Mouse (Mus musculus): ENCODE results near the gene Plek2. TPM values are rescaled to one million over a fixed set of nuclear protein-coding genes. Genes with fewer than 3 reads are reported as not detected.

Plek2 gene
- polyA plus RNA-seq, 1 experiment from 2014 or later: 42.6 TPM

- 8% methylated on average over 9 of the region's 11 CpGs for WGBS
- Histone ChIP-seq H3K9me3 (ENCODE audit: control insufficient read depth, low read length) (no peaks in the 10 kb centered on the region), H3K4me2 (replicated peaks; ENCODE audit: low read depth) (peak overlapping the region; percentile 32; the same call in 1 of the 2 replicates), H3K4me3 (ENCODE audit: low read depth, low read length) (no peak overlapping the region), H3K27me3 (ENCODE audit: control insufficient read depth, insufficient read depth, low read length) (no peaks in the 10 kb centered on the region), H3K9ac (ENCODE audit: low read length) (no peak overlapping the region), H3K27ac (replicated peaks) (no peak overlapping the region), H3K36me3 (ENCODE audit: control insufficient read depth, insufficient read depth, low read length) (no peaks in the 10 kb centered on the region), H3K4me1 (replicated peaks; ENCODE audit: control insufficient read depth, insufficient read depth) (no peaks in the 10 kb centered on the region)
- DNase-seq (ENCODE audit: low spot score): peak; percentile 88
- peak; percentile 40; the same call in 1 of the 2 replicates for ATAC-seq (ENCODE audit: low FRiP score, low TSS enrichment)
- TF ChIP-seq CTCF (IDR thresholded peaks at IDR 0.05; ENCODE audit: low read depth) (peak; percentile 90), EP300 (optimal IDR thresholded peaks at IDR 0.05) (no peak)
Observed at GRCm38 (mm10) chr12:78918227-78919078, 11.7 kb upstream of the Plek2 start.

GRCm38 (mm10) chr12:78916278-78916677 lies 9.5 kb upstream of the Plek2 start:
- no peak for ATAC-seq (ENCODE audit: low FRiP score, low TSS enrichment)
- WGBS: 74% methylated on average over 3 of the region's 3 CpGs
- H3K36me3 ChIP-seq (ENCODE audit: control insufficient read depth, insufficient read depth, low read length): no peaks in the 10 kb centered on the region
- H3K9me3 ChIP-seq (ENCODE audit: control insufficient read depth, low read length): no peaks in the 10 kb centered on the region
- no peak overlapping the region for H3K4me2 ChIP-seq (replicated peaks; ENCODE audit: low read depth)
- no peaks in the 10 kb centered on the region for H3K4me1 ChIP-seq (replicated peaks; ENCODE audit: control insufficient read depth, insufficient read depth)
- H3K4me3 ChIP-seq (ENCODE audit: low read depth, low read length): no peak overlapping the region
- no peaks in the 10 kb centered on the region for H3K27me3 ChIP-seq (ENCODE audit: control insufficient read depth, insufficient read depth, low read length)
- H3K9ac ChIP-seq (ENCODE audit: low read length): no peak overlapping the region
- DNase-seq (ENCODE audit: low spot score): no peak
- no peak for TF ChIP-seq EP300 (optimal IDR thresholded peaks at IDR 0.05)
- peak; percentile 53 for TF ChIP-seq CTCF (IDR thresholded peaks at IDR 0.05; ENCODE audit: low read depth)
- H3K27ac ChIP-seq (replicated peaks): no peak overlapping the region

GRCm38 (mm10) chr12:78915561-78915960 lies 8.8 kb upstream of the Plek2 start:
- Histone ChIP-seq H3K36me3 (ENCODE audit: control insufficient read depth, insufficient read depth, low read length) (no peaks in the 10 kb centered on the region), H3K4me1 (replicated peaks; ENCODE audit: control insufficient read depth, insufficient read depth) (no peaks in the 10 kb centered on the region), H3K4me3 (ENCODE audit: low read depth, low read length) (no peak overlapping the region), H3K9ac (ENCODE audit: low read length) (no peak overlapping the region), H3K4me2 (replicated peaks; ENCODE audit: low read depth) (no peak overlapping the region), H3K27ac (replicated peaks) (no peak overlapping the region), H3K9me3 (ENCODE audit: control insufficient read depth, low read length) (no peaks in the 10 kb centered on the region), H3K27me3 (ENCODE audit: control insufficient read depth, insufficient read depth, low read length) (no peaks in the 10 kb centered on the region)
- TF ChIP-seq CTCF (IDR thresholded peaks at IDR 0.05; ENCODE audit: low read depth) (no peak), EP300 (optimal IDR thresholded peaks at IDR 0.05) (no peak)
- no peak for ATAC-seq (ENCODE audit: low FRiP score, low TSS enrichment)
- 71% methylated on average over 3 of the region's 3 CpGs for WGBS
- no peak for DNase-seq (ENCODE audit: low spot score)

- Histone ChIP-seq H3K4me1 (replicated peaks; ENCODE audit: control insufficient read depth, insufficient read depth) (no peaks in the 10 kb centered on the region), H3K4me2 (replicated peaks; ENCODE audit: low read depth) (no peak overlapping the region), H3K27ac (replicated peaks) (no peak overlapping the region), H3K36me3 (ENCODE audit: control insufficient read depth, insufficient read depth, low read length) (no peaks in the 10 kb centered on the region), H3K9me3 (ENCODE audit: control insufficient read depth, low read length) (no peaks in the 10 kb centered on the region), H3K4me3 (ENCODE audit: low read depth, low read length) (no peak overlapping the region), H3K9ac (ENCODE audit: low read length) (no peak overlapping the region), H3K27me3 (ENCODE audit: control insufficient read depth, insufficient read depth, low read length) (no peaks in the 10 kb centered on the region)
- no peak for TF ChIP-seq EP300 (optimal IDR thresholded peaks at IDR 0.05)
- TF ChIP-seq CTCF (IDR thresholded peaks at IDR 0.05; ENCODE audit: low read depth): no peak
- ATAC-seq (ENCODE audit: low FRiP score, low TSS enrichment) (peak; percentile 10; the same call in 1 of the 2 replicates), DNase-seq (ENCODE audit: low spot score) (peak; percentile 29)
- 67% methylated on average over 4 of the region's 4 CpGs for whole genome bisulfite sequencing
Observed at GRCm38 (mm10) chr12:78914458-78914857, 7.7 kb upstream of the Plek2 start.

- DNase-seq (ENCODE audit: low spot score): peak; percentile 82
- TF ChIP-seq CTCF (IDR thresholded peaks at IDR 0.05; ENCODE audit: low read depth) (no peak), EP300 (optimal IDR thresholded peaks at IDR 0.05) (no peak)
- Histone ChIP-seq H3K27ac (replicated peaks) (peak overlapping the region; percentile 87), H3K4me1 (replicated peaks; ENCODE audit: control insufficient read depth, insufficient read depth) (no peaks in the 10 kb centered on the region), H3K27me3 (ENCODE audit: control insufficient read depth, insufficient read depth, low read length) (no peaks in the 10 kb centered on the region), H3K9me3 (ENCODE audit: control insufficient read depth, low read length) (0 out of 2 replicates have a peak, but pooled peaks cover 3% of the 10 kb centered on the region), H3K4me2 (replicated peaks; ENCODE audit: low read depth) (peak overlapping the region; percentile 66), H3K36me3 (ENCODE audit: control insufficient read depth, insufficient read depth, low read length) (no peaks in the 10 kb centered on the region), H3K4me3 (ENCODE audit: low read depth, low read length) (peak overlapping the region; percentile 40), H3K9ac (ENCODE audit: low read length) (peak overlapping the region; percentile 53)
- 2% methylated on average over 36 of the region's 37 CpGs for WGBS
- peak; percentile 69 for ATAC-seq (ENCODE audit: low FRiP score, low TSS enrichment)
Observed at GRCm38 (mm10) chr12:78911707-78912417, 5.1 kb upstream of the Plek2 start.
